In the genomic region with DNA sequence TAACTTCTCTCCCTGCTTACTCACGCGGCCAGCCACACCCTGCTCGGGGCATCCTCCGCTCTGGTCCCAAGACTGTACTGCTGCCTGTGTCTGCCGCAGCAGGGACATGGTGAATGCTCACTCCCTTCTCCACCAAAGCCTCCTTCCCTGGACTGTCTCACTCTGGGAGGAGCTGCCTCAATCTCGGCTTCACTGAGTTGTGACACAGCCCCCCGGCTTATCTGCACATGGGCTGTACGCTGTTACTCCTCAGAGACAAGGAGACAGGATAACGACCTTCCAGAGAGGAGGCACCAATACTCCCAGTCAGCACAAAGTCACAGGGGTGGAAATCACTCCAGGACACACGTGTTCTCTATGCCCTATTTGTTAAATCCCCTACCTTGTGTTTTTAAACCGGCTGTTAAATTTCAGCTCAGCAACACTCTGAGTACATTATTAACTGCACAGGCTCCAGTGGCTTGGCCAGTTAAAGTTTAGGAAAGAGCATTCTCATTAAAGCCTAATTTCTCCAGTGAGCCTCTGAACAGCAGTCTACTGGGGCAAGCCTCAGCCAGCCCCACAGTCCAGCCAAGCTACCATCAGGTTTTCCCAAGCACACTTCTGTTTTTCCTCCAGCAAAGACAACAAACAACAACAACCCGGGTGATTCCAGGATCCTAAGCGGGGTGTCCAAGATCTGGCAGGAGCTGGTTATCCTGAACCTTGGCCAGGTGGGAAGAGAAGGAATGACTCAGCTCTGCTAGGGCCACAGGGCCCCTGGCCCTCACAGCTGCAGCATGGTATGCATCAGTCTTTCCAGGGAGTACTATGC, we compare ENCODE assay signal across 15 mouse cellular contexts. TPM values are rescaled to one million over a fixed set of nuclear protein-coding genes. Genes with fewer than 3 reads are reported as not detected.
A peak's percentile ranks its signal among the peaks of the same experiment; 100 is the strongest.
DNase-seq lines count a peak whose midpoint lies in the region; ATAC-seq and TF ChIP-seq lines count a peak whose summit lies in the region.
"Had no signal": no experiment of that assay in that cellular context is flagged by ENCODE, and none has a peak within 500 bp of the region (broad histone marks: within the 10 kb centered on the region; RNA-seq: fewer than 3 reads in every experiment).

No protein-coding gene starts in this region.

- H3K27ac ChIP-seq in heart, embryonic 12.5 days (ENCODE audit: poor library complexity, severe bottlenecking) = peak overlapping the region; percentile 13; the same call in 1 of the 2 replicates
- no peak overlapping the region for H3K27ac ChIP-seq in neural tube, embryonic 15.5 days (replicated peaks)
- peak overlapping the region; percentile 77 for H3K27ac ChIP-seq in kidney, postnatal 0 days

- WGBS in heart, embryonic 12.5 days = 27% methylated on average over 13 of the region's 13 CpGs
- 51% methylated on average over 13 of the region's 13 CpGs for WGBS in neural tube, embryonic 15.5 days
- 19% methylated on average over 13 of the region's 13 CpGs for WGBS in kidney, postnatal 0 days

- TF ChIP-seq CTCF in kidney, postnatal 0 days (IDR thresholded peaks at IDR 0.05; ENCODE audit: low read depth) = no peak

- no peak overlapping the region; the same call in 1 of the 2 replicates for H3K9ac ChIP-seq in heart, embryonic 12.5 days
- no peak overlapping the region for H3K9ac ChIP-seq in neural tube, embryonic 15.5 days (replicated peaks)
- H3K9ac ChIP-seq in kidney, postnatal 0 days (ENCODE audit: low read depth, low read length) = no peak overlapping the region

- ATAC-seq in heart, embryonic 12.5 days (ENCODE audit: insufficient number of reproducible peaks, low FRiP score) = peak; percentile 54; the same call in 1 of the 2 replicates
- peak; percentile 31; the same call in 1 of the 2 replicates for ATAC-seq in neural tube, embryonic 15.5 days (ENCODE audit: low FRiP score)
- peak; percentile 83 for ATAC-seq in kidney, postnatal 0 days (replicated peaks; ENCODE audit: low FRiP score, low read depth)
- ATAC-seq: midbrain, embryonic 16.5 days had no signal

- H3K4me1 ChIP-seq in heart, embryonic 12.5 days (replicated peaks) = peaks cover 42% of the 10 kb centered on the region
- peaks cover 8% of the 10 kb centered on the region; the same call in 1 of the 2 replicates for H3K4me1 ChIP-seq in neural tube, embryonic 15.5 days
- peaks cover 20% of the 10 kb centered on the region for H3K4me1 ChIP-seq in kidney, postnatal 0 days (replicated peaks; ENCODE audit: insufficient read depth, low read length)

- peaks cover 3% of the 10 kb centered on the region for H3K9me3 ChIP-seq in heart, embryonic 12.5 days (replicated peaks)
- H3K9me3 ChIP-seq in neural tube, embryonic 15.5 days (replicated peaks) = no peaks in the 10 kb centered on the region
- H3K9me3 ChIP-seq in kidney, postnatal 0 days (replicated peaks; ENCODE audit: low read length) = no peaks in the 10 kb centered on the region

- H3K36me3 ChIP-seq in heart, embryonic 12.5 days = no peaks in the 10 kb centered on the region
- H3K36me3 ChIP-seq in neural tube, embryonic 15.5 days = no peaks in the 10 kb centered on the region
- H3K36me3 ChIP-seq in kidney, postnatal 0 days (ENCODE audit: insufficient read depth, low read length) = no peaks in the 10 kb centered on the region

- no peak for DNase-seq in heart, postnatal 4 days
- DNase-seq in neural tube, embryonic 10.5 days (ENCODE audit: extremely low spot score, low spot score) = no peak
- DNase-seq in kidney, postnatal 0 days (ENCODE audit: low spot score) = peak; percentile 67
- peak; percentile 83 for DNase-seq in yolk sac, embryonic 10.5 days (ENCODE audit: low spot score)
- DNase-seq in urinary bladder, postnatal 14 days (ENCODE audit: low spot score) = no peak
- DNase-seq in spleen, adult 12 weeks (ENCODE audit: low spot score) = no peak
- DNase-seq: B cell, adult 2 months; cerebellum, adult 18-20 months; liver; lung, postnatal 36 days; thymus, postnatal 25 days had no signal

- H3K27me3 ChIP-seq in heart, embryonic 12.5 days (replicated peaks) = no peaks in the 10 kb centered on the region
- no peaks in the 10 kb centered on the region for H3K27me3 ChIP-seq in neural tube, embryonic 15.5 days (replicated peaks)
- no peaks in the 10 kb centered on the region for H3K27me3 ChIP-seq in kidney, postnatal 0 days (ENCODE audit: insufficient read depth, low read length)

- peak overlapping the region; percentile 50 for H3K4me2 ChIP-seq in heart, embryonic 12.5 days
- H3K4me2 ChIP-seq in neural tube, embryonic 15.5 days = no peak overlapping the region
- H3K4me2 ChIP-seq in kidney, postnatal 0 days (ENCODE audit: low read length) = peak overlapping the region; percentile 31; the same call in 1 of the 2 replicates

- H3K4me3 ChIP-seq in heart, embryonic 12.5 days = no peak overlapping the region
- H3K4me3 ChIP-seq in neural tube, embryonic 15.5 days (replicated peaks) = no peak overlapping the region
- H3K4me3 ChIP-seq in kidney, postnatal 0 days (replicated peaks; ENCODE audit: low read depth, low read length) = no peak overlapping the region

RNA-seq across cellular contexts. Expression of gene Plekha7, which starts 39.9 kb away (rescaled TPM):
- 55.9 and 59.7 TPM in 2 replicates for polyA plus RNA-seq in heart, embryonic 12.5 days (2016; fragmentation: Nextera tagmentation; extraction: Ambion mirVana)
- total RNA-seq in heart, postnatal 4 days (2021) = 10 to 100 TPM; 19.5 to 24.9 TPM
- 5.4 and 12.8 TPM in 2 replicates for polyA plus RNA-seq in neural tube, embryonic 15.5 days (2015; fragmentation: Nextera tagmentation; extraction: Ambion mirVana)
- polyA plus RNA-seq in kidney, postnatal 0 days (2015; fragmentation: Nextera tagmentation; extraction: Ambion mirVana) = 11.8 and 12.1 TPM in 2 replicates
- total RNA-seq: granulocyte monocyte progenitor cell, adult 5-6 weeks had no signal

Comparison
In these comparisons a context has a peak if more than half of its experiments do, and no peak if none do; other contexts are left out.
1. ATAC-seq: peak in every context shown above with its lines; median percentile 83 in kidney, postnatal 0 days; 54 in heart, embryonic 12.5 days; 31 in neural tube, embryonic 15.5 days.
2. DNase-seq: peak in kidney, postnatal 0 days (single experiment) and yolk sac, embryonic 10.5 days (single experiment); none in heart, postnatal 4 days (single experiment), neural tube, embryonic 10.5 days (single experiment), urinary bladder, postnatal 14 days (single experiment) and spleen, adult 12 weeks (single experiment).